Mouse (Mus musculus): ENCODE results near the gene Polr2f. TPM values are rescaled to one million over a fixed set of nuclear protein-coding genes. Genes with fewer than 3 reads are reported as not detected.

Gene Polr2f
- polyA plus RNA-seq, 1 experiment from 2014 or later, result 299 TPM

GRCm38 (mm10) chr15:79108421-79109320 lies 32.1 kb upstream of the Polr2f start, which contains the start of gene Micall1:
TSS of gene Micall1 (plus strand) at chr15:79108898.
- Histone ChIP-seq H3K36me3 (ENCODE audit: control insufficient read depth, insufficient read depth, low read length) (peaks cover 12% of the 10 kb centered on the region), H3K4me3 (ENCODE audit: control insufficient read depth in 1 of 2, insufficient read depth in 1 of 2, low read depth in 1 of 2, low read length in 2 of 2) (peak within 1 kb of the TSS; percentile 94 to 95), H3K4me1 (ENCODE audit: control insufficient read depth in 2 of 2, insufficient read depth in 2 of 2, low read length in 2 of 2) (peaks cover 26 to 37% of the 10 kb centered on the region in 2 experiments), H3K9me3 (ENCODE audit: control insufficient read depth, low read length) (no peaks in the 10 kb centered on the region), H3K27ac (replicated peaks in 1 of 2; ENCODE audit: control insufficient read depth in 1 of 2, insufficient read depth in 1 of 2, low read depth in 2 of 2, low read length in 2 of 2) (peak within 1 kb of the TSS; percentile 95 to 98), H3K4me2 (ENCODE audit: low read length) (peak within 1 kb of the TSS; percentile 95), H3K27me3 (ENCODE audit: control insufficient read depth, insufficient read depth, low read length) (no peaks in the 10 kb centered on the region), H3K9ac (ENCODE audit: low read length) (peak within 1 kb of the TSS; percentile 99)
- under 1% methylated on average over 48 of the region's 85 CpGs for WGBS
- peak; percentile 71 for ATAC-seq (ENCODE audit: insufficient number of reproducible peaks, insufficient read depth, low FRiP score, low read depth)

- peak; percentile 16; the same call in 1 of the 2 replicates for ATAC-seq (ENCODE audit: insufficient number of reproducible peaks, insufficient read depth, low FRiP score, low read depth)
- H3K36me3 ChIP-seq (ENCODE audit: control insufficient read depth, insufficient read depth, low read length), result peaks cover 19% of the 10 kb centered on the region
- under 1% methylated on average over 45 of the region's 46 CpGs for WGBS
- peak overlapping the region; percentile 94 to 95 for H3K4me3 ChIP-seq (ENCODE audit: control insufficient read depth in 1 of 2, insufficient read depth in 1 of 2, low read depth in 1 of 2, low read length in 2 of 2)
- no peaks in the 10 kb centered on the region for H3K9me3 ChIP-seq (ENCODE audit: control insufficient read depth, low read length)
- H3K4me1 ChIP-seq (ENCODE audit: control insufficient read depth in 2 of 2, insufficient read depth in 2 of 2, low read length in 2 of 2), result peaks cover 26 to 37% of the 10 kb centered on the region in 2 experiments
- no peaks in the 10 kb centered on the region for H3K27me3 ChIP-seq (ENCODE audit: control insufficient read depth, insufficient read depth, low read length)
- H3K27ac ChIP-seq (replicated peaks in 1 of 2; ENCODE audit: control insufficient read depth in 1 of 2, insufficient read depth in 1 of 2, low read depth in 2 of 2, low read length in 2 of 2), result peak overlapping the region; percentile 95 to 98
- H3K9ac ChIP-seq (ENCODE audit: low read length), result peak overlapping the region; percentile 99
- H3K4me2 ChIP-seq (ENCODE audit: low read length), result peak overlapping the region; percentile 95
Measured at GRCm38 (mm10) chr15:79109321-79109934, 31.4 kb upstream of the Polr2f start.

GRCm38 (mm10) chr15:79110031-79110430 lies 30.8 kb upstream of the Polr2f start:
- Histone ChIP-seq H3K36me3 (ENCODE audit: control insufficient read depth, insufficient read depth, low read length) (peaks cover 25% of the 10 kb centered on the region), H3K27me3 (ENCODE audit: control insufficient read depth, insufficient read depth, low read length) (no peaks in the 10 kb centered on the region), H3K9me3 (ENCODE audit: control insufficient read depth, low read length) (no peaks in the 10 kb centered on the region), H3K4me3 (ENCODE audit: control insufficient read depth in 1 of 2, insufficient read depth in 1 of 2, low read depth in 1 of 2, low read length in 2 of 2) (peak overlapping the region; percentile 94 to 95), H3K4me1 (ENCODE audit: control insufficient read depth in 2 of 2, insufficient read depth in 2 of 2, low read length in 2 of 2) (peaks cover 26 to 37% of the 10 kb centered on the region in 2 experiments), H3K4me2 (ENCODE audit: low read length) (peak overlapping the region; percentile 95), H3K9ac (ENCODE audit: low read length) (peak overlapping the region; percentile 99), H3K27ac (replicated peaks in 1 of 2; ENCODE audit: control insufficient read depth in 1 of 2, insufficient read depth in 1 of 2, low read depth in 2 of 2, low read length in 2 of 2) (peak overlapping the region; percentile 95 to 98)
- 9% methylated on average over 9 of the region's 9 CpGs for WGBS
- no peak for ATAC-seq (ENCODE audit: insufficient number of reproducible peaks, insufficient read depth, low FRiP score, low read depth)

GRCm38 (mm10) chr15:79110528-79110927 lies 30.3 kb upstream of the Polr2f start:
- H3K36me3 ChIP-seq (ENCODE audit: control insufficient read depth, insufficient read depth, low read length), result peaks cover 30% of the 10 kb centered on the region
- no peaks in the 10 kb centered on the region for H3K27me3 ChIP-seq (ENCODE audit: control insufficient read depth, insufficient read depth, low read length)
- peak overlapping the region; percentile 94 to 95 for H3K4me3 ChIP-seq (ENCODE audit: control insufficient read depth in 1 of 2, insufficient read depth in 1 of 2, low read depth in 1 of 2, low read length in 2 of 2)
- peak overlapping the region; percentile 99 for H3K9ac ChIP-seq (ENCODE audit: low read length)
- peaks cover 26 to 37% of the 10 kb centered on the region in 2 experiments for H3K4me1 ChIP-seq (ENCODE audit: control insufficient read depth in 2 of 2, insufficient read depth in 2 of 2, low read length in 2 of 2)
- WGBS, result 46% methylated on average over 2 of the region's 2 CpGs
- no peak for ATAC-seq (ENCODE audit: insufficient number of reproducible peaks, insufficient read depth, low FRiP score, low read depth)
- peak overlapping the region; percentile 95 to 98 for H3K27ac ChIP-seq (replicated peaks in 1 of 2; ENCODE audit: control insufficient read depth in 1 of 2, insufficient read depth in 1 of 2, low read depth in 2 of 2, low read length in 2 of 2)
- H3K4me2 ChIP-seq (ENCODE audit: low read length), result peak overlapping the region; percentile 95
- no peaks in the 10 kb centered on the region for H3K9me3 ChIP-seq (ENCODE audit: control insufficient read depth, low read length)

- 10% methylated on average over 4 of the region's 4 CpGs for WGBS
- peak overlapping the region; percentile 99 for H3K9ac ChIP-seq (ENCODE audit: low read length)
- H3K4me3 ChIP-seq (ENCODE audit: control insufficient read depth in 1 of 2, insufficient read depth in 1 of 2, low read depth in 1 of 2, low read length in 2 of 2), result peak overlapping the region; percentile 26; a peak in 3 of 4 replicates
Measured at GRCm38 (mm10) chr15:79111774-79112173, 29.0 kb upstream of the Polr2f start.

GRCm38 (mm10) chr15:79115276-79115675 lies 25.5 kb upstream of the Polr2f start:
- no peaks in the 10 kb centered on the region for H3K27me3 ChIP-seq (ENCODE audit: control insufficient read depth, insufficient read depth, low read length)
- WGBS, result 42% methylated on average over 5 of the region's 5 CpGs
- H3K9ac ChIP-seq (ENCODE audit: low read length), result no peak overlapping the region
- H3K36me3 ChIP-seq (ENCODE audit: control insufficient read depth, insufficient read depth, low read length), result peaks cover 77% of the 10 kb centered on the region
- no peak overlapping the region for H3K27ac ChIP-seq (replicated peaks in 1 of 2; ENCODE audit: control insufficient read depth in 1 of 2, insufficient read depth in 1 of 2, low read depth in 2 of 2, low read length in 2 of 2)
- no peak overlapping the region for H3K4me3 ChIP-seq (ENCODE audit: control insufficient read depth in 1 of 2, insufficient read depth in 1 of 2, low read depth in 1 of 2, low read length in 2 of 2)
- H3K4me1 ChIP-seq (ENCODE audit: control insufficient read depth in 2 of 2, insufficient read depth in 2 of 2, low read length in 2 of 2), result peaks cover 16 to 24% of the 10 kb centered on the region in 2 experiments
- no peak overlapping the region for H3K4me2 ChIP-seq (ENCODE audit: low read length)
- no peaks in the 10 kb centered on the region for H3K9me3 ChIP-seq (ENCODE audit: control insufficient read depth, low read length)
- ATAC-seq (ENCODE audit: insufficient number of reproducible peaks, insufficient read depth, low FRiP score, low read depth), result no peak

More at GRCm38 (mm10) chr15:79111774-79112173, 29.0 kb upstream of the Polr2f start:
- peak overlapping the region; percentile 95 for H3K4me2 ChIP-seq (ENCODE audit: low read length)
- H3K4me1 ChIP-seq (ENCODE audit: control insufficient read depth in 2 of 2, insufficient read depth in 2 of 2, low read length in 2 of 2), result peaks cover 26 to 37% of the 10 kb centered on the region in 2 experiments
- peaks cover 42% of the 10 kb centered on the region for H3K36me3 ChIP-seq (ENCODE audit: control insufficient read depth, insufficient read depth, low read length)
- no peaks in the 10 kb centered on the region for H3K27me3 ChIP-seq (ENCODE audit: control insufficient read depth, insufficient read depth, low read length)
- peak overlapping the region; percentile 95 to 98 for H3K27ac ChIP-seq (replicated peaks in 1 of 2; ENCODE audit: control insufficient read depth in 1 of 2, insufficient read depth in 1 of 2, low read depth in 2 of 2, low read length in 2 of 2)
- H3K9me3 ChIP-seq (ENCODE audit: control insufficient read depth, low read length), result no peaks in the 10 kb centered on the region
- peak; percentile 65 for ATAC-seq (ENCODE audit: insufficient number of reproducible peaks, insufficient read depth, low FRiP score, low read depth)

GRCm38 (mm10) chr15:79119491-79119890 lies 21.3 kb upstream of the Polr2f start:
- WGBS, result 79% methylated on average over 9 of the region's 9 CpGs
- H3K4me2 ChIP-seq (ENCODE audit: low read length), result no peak overlapping the region
- peaks cover 99% of the 10 kb centered on the region for H3K36me3 ChIP-seq (ENCODE audit: control insufficient read depth, insufficient read depth, low read length)
- no peaks in the 10 kb centered on the region for H3K27me3 ChIP-seq (ENCODE audit: control insufficient read depth, insufficient read depth, low read length)
- H3K27ac ChIP-seq (replicated peaks in 1 of 2; ENCODE audit: control insufficient read depth in 1 of 2, insufficient read depth in 1 of 2, low read depth in 2 of 2, low read length in 2 of 2), result no peak overlapping the region
- ATAC-seq (ENCODE audit: insufficient number of reproducible peaks, insufficient read depth, low FRiP score, low read depth), result no peak
- H3K4me1 ChIP-seq (ENCODE audit: control insufficient read depth in 2 of 2, insufficient read depth in 2 of 2, low read length in 2 of 2), result peaks cover 12 to 16% of the 10 kb centered on the region in 2 experiments
- H3K4me3 ChIP-seq (ENCODE audit: control insufficient read depth in 1 of 2, insufficient read depth in 1 of 2, low read depth in 1 of 2, low read length in 2 of 2), result no peak overlapping the region
- no peaks in the 10 kb centered on the region for H3K9me3 ChIP-seq (ENCODE audit: control insufficient read depth, low read length)
- no peak overlapping the region; the same call in 1 of the 2 replicates for H3K9ac ChIP-seq (ENCODE audit: low read length)

Measured in heart, embryonic 14.5 days (tissue).